ENCODE assay signal across 11 mouse cellular contexts in genomic region chr7:80035086-80035485, GRCm38 (mm10). TPM values are rescaled to one million over a fixed set of nuclear protein-coding genes. Genes with fewer than 3 reads are reported as not detected.
DNase-seq lines count a peak whose midpoint lies in the region; ATAC-seq and TF ChIP-seq lines count a peak whose summit lies in the region.
"Had no signal": no experiment of that assay in that cellular context is flagged by ENCODE, and none has a peak within 500 bp of the region (broad histone marks: within the 10 kb centered on the region; RNA-seq: fewer than 3 reads in every experiment).

No protein-coding gene starts in this region.

- no peak for ATAC-seq in kidney, embryonic 15.5 days (replicated peaks; ENCODE audit: low FRiP score)
- ATAC-seq in heart, postnatal 0 days (ENCODE audit: insufficient read depth, low read depth), result no peak
- no peak for ATAC-seq in liver, postnatal 0 days
- ATAC-seq in CD4-positive, CD25-positive, alpha-beta regulatory T cell, adult 4 months, result no peak
- ATAC-seq: forebrain, embryonic 16.5 days had no signal

- WGBS in kidney, embryonic 15.5 days, result 67% methylated on average over 6 of the region's 6 CpGs
- 61% methylated on average over 6 of the region's 6 CpGs for WGBS in heart, postnatal 0 days
- 61% methylated on average over 6 of the region's 6 CpGs for WGBS in liver, postnatal 0 days (ENCODE audit: insufficient replicate concordance)

- TF ChIP-seq POLR2A in embryonic fibroblast, embryonic 13.5 days (IDR thresholded peaks at IDR 0.05; ENCODE audit: low read depth, low read length), result no peak

- H3K27me3 ChIP-seq in kidney, embryonic 15.5 days, result no peaks in the 10 kb centered on the region
- no peaks in the 10 kb centered on the region for H3K27me3 ChIP-seq in heart, postnatal 0 days (ENCODE audit: control insufficient read depth, insufficient read depth, low read length)
- no peaks in the 10 kb centered on the region for H3K27me3 ChIP-seq in liver, postnatal 0 days (ENCODE audit: insufficient read depth, low read length)

- H3K4me1 ChIP-seq in kidney, embryonic 15.5 days, result peaks cover 63% of the 10 kb centered on the region
- peaks cover 8% of the 10 kb centered on the region for H3K4me1 ChIP-seq in embryonic fibroblast, embryonic 13.5 days (ENCODE audit: control insufficient read depth, insufficient read depth, low read length)
- peaks cover 45% of the 10 kb centered on the region for H3K4me1 ChIP-seq in heart, postnatal 0 days (ENCODE audit: control insufficient read depth, insufficient read depth)
- H3K4me1 ChIP-seq in liver, postnatal 0 days (ENCODE audit: insufficient read depth), result peaks cover 53% of the 10 kb centered on the region

- H3K36me3 ChIP-seq in kidney, embryonic 15.5 days, result peaks cover 8% of the 10 kb centered on the region; the same call in 1 of the 2 replicates
- no peaks in the 10 kb centered on the region for H3K36me3 ChIP-seq in heart, postnatal 0 days (replicated peaks; ENCODE audit: control insufficient read depth, insufficient read depth, low read length)
- peaks cover 2% of the 10 kb centered on the region; the same call in 1 of the 2 replicates for H3K36me3 ChIP-seq in liver, postnatal 0 days (replicated peaks; ENCODE audit: insufficient read depth, low read length)

- no peak overlapping the region for H3K4me3 ChIP-seq in kidney, embryonic 15.5 days (replicated peaks)
- no peak overlapping the region for H3K4me3 ChIP-seq in embryonic fibroblast, embryonic 13.5 days (ENCODE audit: insufficient read depth, low read length)
- no peak overlapping the region for H3K4me3 ChIP-seq in heart, postnatal 0 days (ENCODE audit: low read depth, low read length)
- H3K4me3 ChIP-seq in liver, postnatal 0 days (ENCODE audit: low read depth, low read length), result no peak overlapping the region

- no peak for DNase-seq in kidney, adult 11 months
- no peak for DNase-seq in heart, postnatal 0 days (ENCODE audit: low spot score)
- no peak for DNase-seq in liver, postnatal 0 days
- DNase-seq in right cerebral cortex, adult 18-20 months, result no peak
- DNase-seq: cerebellum, adult 9-11 months; layer of hippocampus, postnatal 36 days; thymus, postnatal 36 days had no signal

- H3K4me2 ChIP-seq in kidney, embryonic 15.5 days, result no peak overlapping the region
- H3K4me2 ChIP-seq in heart, postnatal 0 days (ENCODE audit: low read depth, low read length), result no peak overlapping the region
- H3K4me2 ChIP-seq in liver, postnatal 0 days (ENCODE audit: low read depth, low read length), result peak overlapping the region; percentile 14; the same call in 1 of the 2 replicates

- H3K9me3 ChIP-seq in kidney, embryonic 15.5 days (replicated peaks), result no peaks in the 10 kb centered on the region
- H3K9me3 ChIP-seq in heart, postnatal 0 days (replicated peaks; ENCODE audit: control insufficient read depth, low read length), result no peaks in the 10 kb centered on the region
- no peaks in the 10 kb centered on the region for H3K9me3 ChIP-seq in liver, postnatal 0 days (ENCODE audit: low read length)

- no peak overlapping the region for H3K9ac ChIP-seq in kidney, embryonic 15.5 days
- no peak overlapping the region for H3K9ac ChIP-seq in heart, postnatal 0 days (replicated peaks; ENCODE audit: low read depth, low read length)
- H3K9ac ChIP-seq in liver, postnatal 0 days (replicated peaks), result no peak overlapping the region

- no peak for TF ChIP-seq CTCF in embryonic fibroblast, embryonic 13.5 days (IDR thresholded peaks at IDR 0.05; ENCODE audit: borderline replicate concordance, insufficient read depth, low read length)
- no peak for TF ChIP-seq CTCF in heart, postnatal 0 days (IDR thresholded peaks at IDR 0.05; ENCODE audit: low read depth)
- TF ChIP-seq CTCF in liver, postnatal 0 days (IDR thresholded peaks at IDR 0.05; ENCODE audit: low read depth), result no peak

- TF ChIP-seq EP300 in heart, postnatal 0 days (IDR thresholded peaks at IDR 0.05; ENCODE audit: low read depth), result no peak
- TF ChIP-seq EP300 in liver, postnatal 0 days (IDR thresholded peaks at IDR 0.05; ENCODE audit: low read depth), result no peak

- H3K27ac ChIP-seq in kidney, embryonic 15.5 days, result peak overlapping the region; percentile 70; the same call in 1 of the 2 replicates
- H3K27ac ChIP-seq in embryonic fibroblast, embryonic 13.5 days (ENCODE audit: insufficient read depth, low read length), result peak overlapping the region; percentile 36
- peak overlapping the region; percentile 70 for H3K27ac ChIP-seq in heart, postnatal 0 days (ENCODE audit: low read depth)
- H3K27ac ChIP-seq in liver, postnatal 0 days (ENCODE audit: low read depth), result peak overlapping the region; percentile 76

RNA-seq across cellular contexts. Expression of gene Zfp710, which starts 10.5 kb away (rescaled TPM):
- polyA plus RNA-seq in kidney, embryonic 15.5 days (2015; fragmentation: Nextera tagmentation; extraction: Ambion mirVana), result 20.1 and 20.5 TPM in 2 replicates
- 7.7 and 8.7 TPM in 2 replicates for polyA plus RNA-seq in embryonic fibroblast, embryonic 13.5 days (2011; ENCODE audit: insufficient read length, low read depth, missing spikeins)
- total RNA-seq in heart, postnatal 0 days (2014; rRNA removed; ENCODE audit: low replicate concordance), result 25.5 and 29.7 TPM in 2 replicates
- polyA plus RNA-seq in heart, postnatal 0 days (2015; fragmentation: Nextera tagmentation; extraction: Ambion mirVana), result 7.5 TPM in 2 replicates
- 5.9 and 6.4 TPM in 2 replicates for polyA plus RNA-seq in liver, postnatal 0 days (2015; fragmentation: Nextera tagmentation; extraction: Ambion mirVana)
- 1 to 10 TPM; 4.1 to 7.0 TPM for polyA plus RNA-seq in CD4-positive, CD25-positive, alpha-beta regulatory T cell, adult 4 months (2017; shearing (Covaris generic))
